Mouse (Mus musculus) liver, embryonic 14.5 days (tissue): ENCODE data around the gene Rbfox1.

Source experiments
- CTCF ChIP-seq: IDR thresholded peaks from 2 replicates; pipeline ENCODE4 v1.5.1; 2016; ENCODE audit warnings: antibody characterized with exemption, low read depth, control low read depth
- EP300 ChIP-seq: IDR thresholded peaks from 2 replicates; pipeline ENCODE4 v1.6.1; 2016; ENCODE audit warnings: antibody characterized with exemption, low read depth

- TF ChIP-seq CTCF, result no peak
- no peak for TF ChIP-seq EP300
Observed at GRCm38 (mm10) chr16:7346001-7346625, 1461.0 kb downstream of the Rbfox1 start.
